Mouse (Mus musculus): ENCODE measurements around the gene Clic5. TPM values are rescaled to one million over a fixed set of nuclear protein-coding genes. Genes with fewer than 3 reads are reported as not detected.

The Clic5 gene
- polyA plus RNA-seq, 1 experiment from 2014 or later: 0.33 TPM

GRCm38 (mm10) chr17:44239030-44239721, 50.8 kb downstream of the Clic5 start:
- no peaks in the 10 kb centered on the region for H3K36me3 ChIP-seq (replicated peaks)
- H3K27ac ChIP-seq (replicated peaks): peak overlapping the region; percentile 69
- 5% methylated on average over 10 of the region's 10 CpGs for WGBS (ENCODE audit: insufficient replicate concordance)
- H3K4me2 ChIP-seq: peak overlapping the region; percentile 53
- no peaks in the 10 kb centered on the region; the same call in 1 of the 2 replicates for H3K4me1 ChIP-seq (replicated peaks)
- no peaks in the 10 kb centered on the region for H3K9me3 ChIP-seq (replicated peaks)
- H3K9ac ChIP-seq: no peak overlapping the region
- H3K27me3 ChIP-seq: no peaks in the 10 kb centered on the region
- ATAC-seq (ENCODE audit: insufficient read depth): peak; percentile 57
- peak overlapping the region; percentile 21 for H3K4me3 ChIP-seq (replicated peaks)

GRCm38 (mm10) chr17:44240742-44241141, 52.4 kb downstream of the Clic5 start:
- ATAC-seq (ENCODE audit: insufficient read depth): no peak
- Histone ChIP-seq H3K36me3 (replicated peaks) (no peaks in the 10 kb centered on the region), H3K4me3 (replicated peaks) (no peak overlapping the region), H3K9me3 (replicated peaks) (no peaks in the 10 kb centered on the region), H3K4me1 (replicated peaks) (no peaks in the 10 kb centered on the region; the same call in 1 of the 2 replicates), H3K27ac (replicated peaks) (no peak overlapping the region), H3K9ac (no peak overlapping the region), H3K27me3 (no peaks in the 10 kb centered on the region), H3K4me2 (no peak overlapping the region)
- WGBS (ENCODE audit: insufficient replicate concordance): 87% methylated on average over 2 of the region's 2 CpGs

- ATAC-seq (ENCODE audit: insufficient read depth): no peak
- Histone ChIP-seq H3K27me3 (no peaks in the 10 kb centered on the region), H3K9me3 (replicated peaks) (no peaks in the 10 kb centered on the region), H3K27ac (replicated peaks) (no peak overlapping the region), H3K4me3 (replicated peaks) (no peak overlapping the region), H3K36me3 (replicated peaks) (no peaks in the 10 kb centered on the region), H3K9ac (no peak overlapping the region), H3K4me2 (no peak overlapping the region), H3K4me1 (replicated peaks) (no peaks in the 10 kb centered on the region; the same call in 1 of the 2 replicates)
- WGBS (ENCODE audit: insufficient replicate concordance): 57% methylated on average over 5 of the region's 5 CpGs
Observed at GRCm38 (mm10) chr17:44244096-44244495, 55.7 kb downstream of the Clic5 start.

DNA sequence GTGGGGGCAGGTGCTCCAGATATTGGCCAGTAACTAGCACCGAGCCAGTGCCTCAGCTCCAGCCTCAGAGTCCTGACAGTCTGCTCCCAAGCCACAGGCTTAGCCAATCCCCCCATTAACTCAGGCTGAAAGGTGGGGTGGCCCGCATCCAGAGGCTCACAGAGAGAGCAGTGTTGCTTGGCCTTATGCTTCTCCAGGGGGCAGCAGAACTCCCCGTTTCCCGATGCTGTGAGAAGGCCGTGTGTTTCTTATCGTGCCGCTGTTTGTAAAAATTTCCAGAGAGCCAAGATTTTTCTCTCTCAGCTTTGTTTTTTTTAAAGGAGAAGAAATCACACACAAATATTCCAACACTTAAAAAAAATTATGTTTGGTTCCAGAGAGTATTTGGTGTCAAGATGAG, 56.2 kb downstream of the Clic5 start:
- H3K9ac ChIP-seq: no peak overlapping the region
- H3K27me3 ChIP-seq: no peaks in the 10 kb centered on the region
- H3K9me3 ChIP-seq (replicated peaks): no peaks in the 10 kb centered on the region
- no peak overlapping the region for H3K4me2 ChIP-seq
- H3K4me1 ChIP-seq (replicated peaks): no peaks in the 10 kb centered on the region
- H3K27ac ChIP-seq (replicated peaks): no peak overlapping the region
- ATAC-seq (ENCODE audit: insufficient read depth): no peak
- no peak overlapping the region for H3K4me3 ChIP-seq (replicated peaks)
- 45% methylated on average over 7 of the region's 7 CpGs for WGBS (ENCODE audit: insufficient replicate concordance)
- no peaks in the 10 kb centered on the region for H3K36me3 ChIP-seq (replicated peaks)

GRCm38 (mm10) chr17:44246153-44246700, 57.8 kb downstream of the Clic5 start:
- H3K9me3 ChIP-seq (replicated peaks): no peaks in the 10 kb centered on the region
- H3K4me3 ChIP-seq (replicated peaks): no peak overlapping the region
- H3K4me2 ChIP-seq: no peak overlapping the region
- no peak overlapping the region for H3K9ac ChIP-seq
- WGBS (ENCODE audit: insufficient replicate concordance): 65% methylated on average over 9 of the region's 9 CpGs
- no peak for ATAC-seq (ENCODE audit: insufficient read depth)
- H3K36me3 ChIP-seq (replicated peaks): no peaks in the 10 kb centered on the region
- H3K4me1 ChIP-seq (replicated peaks): no peaks in the 10 kb centered on the region
- H3K27ac ChIP-seq (replicated peaks): no peak overlapping the region
- H3K27me3 ChIP-seq: no peaks in the 10 kb centered on the region

DNA sequence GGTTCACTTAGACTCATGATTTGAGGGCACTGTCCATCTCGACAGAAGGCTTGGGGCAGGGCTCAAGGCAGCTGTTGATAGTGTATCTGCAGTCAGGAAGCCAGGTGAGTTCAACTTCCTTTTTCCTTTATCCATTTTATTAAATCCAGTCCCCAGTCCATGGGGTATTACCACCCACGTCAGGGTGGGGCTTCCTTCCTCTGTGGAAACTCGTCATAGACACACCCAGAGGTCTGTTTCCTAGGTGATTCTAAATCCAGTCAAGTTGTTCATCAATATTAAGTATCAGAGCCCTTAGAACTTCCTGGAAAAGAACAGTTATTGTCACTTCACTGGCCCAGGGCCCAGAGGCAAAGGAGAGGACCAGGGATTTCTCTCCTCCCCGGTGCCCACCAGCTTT, 61.2 kb downstream of the Clic5 start:
- no peak overlapping the region for H3K4me3 ChIP-seq (replicated peaks)
- H3K27ac ChIP-seq (replicated peaks): no peak overlapping the region
- no peak for ATAC-seq (ENCODE audit: insufficient read depth)
- WGBS (ENCODE audit: insufficient replicate concordance): 28% methylated on average over 4 of the region's 4 CpGs
- no peak overlapping the region for H3K4me2 ChIP-seq
- no peaks in the 10 kb centered on the region for H3K9me3 ChIP-seq (replicated peaks)
- H3K27me3 ChIP-seq: no peaks in the 10 kb centered on the region
- no peaks in the 10 kb centered on the region for H3K4me1 ChIP-seq (replicated peaks)
- H3K9ac ChIP-seq: no peak overlapping the region
- no peaks in the 10 kb centered on the region for H3K36me3 ChIP-seq (replicated peaks)

GRCm38 (mm10) chr17:44252653-44253052, 64.3 kb downstream of the Clic5 start:
- H3K9ac ChIP-seq: no peak overlapping the region
- H3K4me2 ChIP-seq: no peak overlapping the region
- no peak overlapping the region for H3K4me3 ChIP-seq (replicated peaks)
- H3K9me3 ChIP-seq (replicated peaks): no peaks in the 10 kb centered on the region
- H3K4me1 ChIP-seq (replicated peaks): no peaks in the 10 kb centered on the region
- no peak for ATAC-seq (ENCODE audit: insufficient read depth)
- 7% methylated on average over 3 of the region's 3 CpGs for WGBS (ENCODE audit: insufficient replicate concordance)
- H3K27me3 ChIP-seq: no peaks in the 10 kb centered on the region
- H3K36me3 ChIP-seq (replicated peaks): no peaks in the 10 kb centered on the region
- H3K27ac ChIP-seq (replicated peaks): no peak overlapping the region

- H3K4me3 ChIP-seq (replicated peaks): no peak overlapping the region
- H3K4me1 ChIP-seq (replicated peaks): no peaks in the 10 kb centered on the region
- no peak overlapping the region for H3K27ac ChIP-seq (replicated peaks)
- no peaks in the 10 kb centered on the region for H3K27me3 ChIP-seq
- 58% methylated on average over 8 of the region's 8 CpGs for WGBS (ENCODE audit: insufficient replicate concordance)
- ATAC-seq (ENCODE audit: insufficient read depth): no peak
- no peak overlapping the region for H3K4me2 ChIP-seq
- no peak overlapping the region for H3K9ac ChIP-seq
- no peaks in the 10 kb centered on the region for H3K36me3 ChIP-seq (replicated peaks)
- H3K9me3 ChIP-seq (replicated peaks): no peaks in the 10 kb centered on the region
Observed at GRCm38 (mm10) chr17:44254698-44255097, 66.3 kb downstream of the Clic5 start.

- Histone ChIP-seq H3K4me3 (replicated peaks) (no peak overlapping the region), H3K27me3 (no peaks in the 10 kb centered on the region), H3K9ac (no peak overlapping the region), H3K4me2 (no peak overlapping the region), H3K4me1 (replicated peaks) (no peaks in the 10 kb centered on the region), H3K9me3 (replicated peaks) (no peaks in the 10 kb centered on the region), H3K36me3 (replicated peaks) (no peaks in the 10 kb centered on the region), H3K27ac (replicated peaks) (no peak overlapping the region)
- no peak for ATAC-seq (ENCODE audit: insufficient read depth)
- 2% methylated on average over 6 of the region's 6 CpGs for WGBS (ENCODE audit: insufficient replicate concordance)
Observed at GRCm38 (mm10) chr17:44256583-44256982, 68.2 kb downstream of the Clic5 start.

- Histone ChIP-seq H3K9ac (no peak overlapping the region), H3K4me2 (no peak overlapping the region), H3K4me1 (replicated peaks) (no peaks in the 10 kb centered on the region), H3K9me3 (replicated peaks) (no peaks in the 10 kb centered on the region), H3K36me3 (replicated peaks) (no peaks in the 10 kb centered on the region), H3K4me3 (replicated peaks) (no peak overlapping the region), H3K27me3 (no peaks in the 10 kb centered on the region), H3K27ac (replicated peaks) (no peak overlapping the region)
- no peak for ATAC-seq (ENCODE audit: insufficient read depth)
- WGBS (ENCODE audit: insufficient replicate concordance): 31% methylated on average over 6 of the region's 6 CpGs
Observed at GRCm38 (mm10) chr17:44259245-44259644, 70.9 kb downstream of the Clic5 start.

DNA sequence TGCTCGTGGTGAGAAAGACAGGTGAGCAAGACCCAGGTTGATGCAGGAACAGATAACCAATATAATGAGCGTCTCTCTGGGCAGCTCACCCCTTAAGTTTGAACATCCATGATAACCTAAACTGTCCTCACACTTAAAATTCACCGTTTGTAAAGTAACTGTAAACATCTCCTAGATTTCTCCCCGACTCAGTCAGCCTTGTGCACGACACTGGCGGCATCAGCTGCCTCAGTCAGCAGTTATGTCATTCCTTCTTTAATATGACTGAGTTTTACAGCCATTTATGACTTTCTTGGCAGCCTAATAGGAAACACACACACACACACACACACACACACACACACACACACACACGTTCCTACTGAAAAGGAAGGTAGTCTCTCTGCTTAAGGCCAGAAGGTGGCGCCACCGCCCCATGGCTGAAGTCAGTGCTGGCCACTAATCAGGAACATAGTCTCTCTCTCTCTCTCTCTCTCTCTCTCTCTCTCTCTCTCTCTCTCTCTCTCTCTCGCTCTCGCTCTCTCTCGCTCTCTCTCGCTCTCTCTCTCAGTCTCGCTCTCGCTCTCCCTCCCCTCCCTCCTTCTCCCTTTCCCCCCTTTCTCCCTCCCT, 73.3 kb downstream of the Clic5 start:
- ATAC-seq (ENCODE audit: insufficient read depth): no peak

More for the DNA sequence above, 73.3 kb downstream of the Clic5 start:
- Histone ChIP-seq H3K9me3 (replicated peaks) (no peaks in the 10 kb centered on the region), H3K4me3 (replicated peaks) (no peak overlapping the region), H3K36me3 (replicated peaks) (no peaks in the 10 kb centered on the region), H3K4me1 (replicated peaks) (no peaks in the 10 kb centered on the region), H3K4me2 (no peak overlapping the region), H3K9ac (no peak overlapping the region), H3K27me3 (no peaks in the 10 kb centered on the region), H3K27ac (replicated peaks) (no peak overlapping the region)
- WGBS (ENCODE audit: insufficient replicate concordance): 21% methylated on average over 9 of the region's 15 CpGs

Data from liver, embryonic 15.5 days (tissue).